Mouse (Mus musculus): ENCODE data around the gene Atp2a2. TPM values are rescaled to one million over a fixed set of nuclear protein-coding genes. Genes with fewer than 3 reads are reported as not detected.

Atp2a2 gene
- total and polyA plus RNA-seq, 3 experiments = 61.6 to 158 (median 80.9) TPM

DNA sequence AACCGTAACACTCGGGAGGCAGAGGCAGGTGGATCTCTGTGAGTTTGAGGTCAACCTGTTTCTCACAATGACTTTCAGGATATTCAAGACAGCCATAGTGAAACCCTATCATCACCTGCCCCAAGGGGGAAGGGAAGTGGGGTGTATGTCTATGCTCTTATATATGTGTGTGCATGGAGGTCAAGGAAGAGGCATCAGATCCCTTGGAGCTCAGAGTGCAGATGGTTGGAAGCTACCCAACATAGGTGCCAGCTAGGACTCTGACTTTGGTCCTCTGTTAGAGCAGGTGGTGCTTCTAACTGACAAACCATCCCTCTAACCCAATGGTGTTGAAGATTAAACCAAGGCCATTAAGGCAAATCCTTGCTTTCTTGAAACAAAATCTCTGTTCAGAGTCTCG lies 24.5 kb downstream of the Atp2a2 start:
- Histone ChIP-seq H3K27me3 (replicated peaks) (no peaks in the 10 kb centered on the region), H3K36me3 (replicated peaks in 1 of 2; ENCODE audit: control insufficient read depth in 1 of 2, insufficient read depth in 1 of 2, low read length in 1 of 2) (peaks cover 50 to 88% of the 10 kb centered on the region in 2 experiments), H3K79me2 (replicated peaks; ENCODE audit: control insufficient read depth, extremely low read depth, insufficient read depth, poor library complexity, severe bottlenecking) (peaks cover 23% of the 10 kb centered on the region; the same call in 1 of the 2 replicates), H3K4me3 (replicated peaks in 1 of 3; ENCODE audit: low read depth in 2 of 3, low read length in 2 of 3, poor library complexity in 1 of 3) (no peak overlapping the region), H3K4me1 (ENCODE audit: control insufficient read depth in 1 of 2, insufficient read depth in 2 of 2) (no peaks in the 10 kb centered on the region), H3K9me3 (replicated peaks; ENCODE audit: low read length) (no peaks in the 10 kb centered on the region), H3K9ac (ENCODE audit: insufficient read depth, low read depth) (no peak overlapping the region), H3K27ac (ENCODE audit: insufficient read depth, low read depth) (no peak overlapping the region), H3K4me2 (ENCODE audit: insufficient read depth, low read depth, poor library complexity, severe bottlenecking) (no peak overlapping the region)
- dilution Hi-C loops (cut with MboI; ENCODE audit: extremely low pct_ligation_motif_present, extremely low pct_unique_long_range_greater_than_20kb, low sequenced_read_pairs) (no loop called here), in situ Hi-C loops (cut with MboI; ENCODE audit: low pct_ligation_motif_present, low pct_unique_long_range_greater_than_20kb, low sequenced_read_pairs) (no loop called here)
- TF ChIP-seq CTCF (conservative IDR thresholded peaks at IDR 0.05 in 1 of 2, IDR thresholded peaks at IDR 0.05 in 1 of 2; ENCODE audit: low read depth in 2 of 2, low read length in 2 of 2) (no peak), TBP (conservative IDR thresholded peaks at IDR 0.05; ENCODE audit: low read depth, low read length) (no peak), SIN3A (IDR thresholded peaks at IDR 0.05; ENCODE audit: low read length) (no peak), KAT2A (IDR thresholded peaks at IDR 0.05; ENCODE audit: insufficient replicate concordance, low read length) (no peak), POLR2A (IDR thresholded peaks at IDR 0.05; ENCODE audit: low read depth, low read length) (no peak), NELFE (IDR thresholded peaks at IDR 0.05; ENCODE audit: low read depth, low read length) (no peak), E2F4 (IDR thresholded peaks at IDR 0.05; ENCODE audit: insufficient replicate concordance, low read depth, low read length) (no peak), MAZ (IDR thresholded peaks at IDR 0.05; ENCODE audit: low read depth, low read length) (no peak), TCF12 (IDR thresholded peaks at IDR 0.05; ENCODE audit: low read depth, low read length) (no peak)
- DNase-seq (ENCODE audit: extremely low read depth) = no peak

DNA sequence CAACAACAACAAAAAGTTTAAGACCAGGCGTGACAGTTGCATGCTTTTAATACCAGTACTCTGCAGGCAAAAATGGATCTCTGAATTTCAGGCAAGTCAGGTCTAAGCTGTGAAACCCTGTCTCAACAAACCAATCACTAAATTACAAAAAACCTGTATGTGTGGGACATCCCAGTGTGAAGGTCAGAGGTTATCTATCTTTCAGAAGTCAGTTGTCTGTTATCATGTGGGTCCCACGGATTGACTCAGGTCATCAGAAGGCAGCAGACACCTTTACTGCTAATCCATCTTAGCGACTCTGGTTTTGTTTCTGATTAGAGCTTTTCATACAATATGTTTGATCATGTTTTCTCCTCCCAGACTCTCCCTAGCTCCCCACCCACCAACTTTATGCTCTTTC lies 25.9 kb downstream of the Atp2a2 start:
- peaks cover 51 to 87% of the 10 kb centered on the region in 2 experiments for H3K36me3 ChIP-seq (replicated peaks in 1 of 2; ENCODE audit: control insufficient read depth in 1 of 2, insufficient read depth in 1 of 2, low read length in 1 of 2)
- H3K79me2 ChIP-seq (replicated peaks; ENCODE audit: control insufficient read depth, extremely low read depth, insufficient read depth, poor library complexity, severe bottlenecking) = peaks cover 18% of the 10 kb centered on the region; the same call in 1 of the 2 replicates
- H3K9ac ChIP-seq (ENCODE audit: insufficient read depth, low read depth) = no peak overlapping the region
- H3K9me3 ChIP-seq (replicated peaks; ENCODE audit: low read length) = no peaks in the 10 kb centered on the region
- no peaks in the 10 kb centered on the region for H3K4me1 ChIP-seq (ENCODE audit: control insufficient read depth in 1 of 2, insufficient read depth in 2 of 2)
- dilution Hi-C loops (cut with MboI; ENCODE audit: extremely low pct_ligation_motif_present, extremely low pct_unique_long_range_greater_than_20kb, low sequenced_read_pairs) = no loop called here
- DNase-seq (ENCODE audit: extremely low read depth) = no peak
- no peak overlapping the region for H3K4me2 ChIP-seq (ENCODE audit: insufficient read depth, low read depth, poor library complexity, severe bottlenecking)
- no peak for TF ChIP-seq UBTF (IDR thresholded peaks at IDR 0.05; ENCODE audit: low read depth, low read length)
- TF ChIP-seq MAFK (IDR thresholded peaks at IDR 0.05; ENCODE audit: insufficient replicate concordance, low read length) = no peak
- no peak for TF ChIP-seq ZKSCAN1 (IDR thresholded peaks at IDR 0.05; ENCODE audit: borderline replicate concordance, low read depth, low read length)
- TF ChIP-seq POLR2A (IDR thresholded peaks at IDR 0.05; ENCODE audit: low read depth, low read length) = no peak
- no peak for TF ChIP-seq MEF2A (IDR thresholded peaks at IDR 0.05; ENCODE audit: borderline replicate concordance, low read depth, low read length)
- TF ChIP-seq JUN (IDR thresholded peaks at IDR 0.05; ENCODE audit: insufficient read depth, low read depth, low read length) = no peak
- TF ChIP-seq BHLHE40 (IDR thresholded peaks at IDR 0.05; ENCODE audit: low read depth, low read length) = no peak
- H3K4me3 ChIP-seq (replicated peaks in 1 of 3; ENCODE audit: low read depth in 2 of 3, low read length in 2 of 3, poor library complexity in 1 of 3) = no peak overlapping the region
- no peak overlapping the region for H3K27ac ChIP-seq (ENCODE audit: insufficient read depth, low read depth)
- H3K27me3 ChIP-seq (replicated peaks) = no peaks in the 10 kb centered on the region
- in situ Hi-C loops (cut with MboI; ENCODE audit: low pct_ligation_motif_present, low pct_unique_long_range_greater_than_20kb, low sequenced_read_pairs) = no loop called here

All from CH12.LX (cell line).